Mouse (Mus musculus) heart, adult 2 months (tissue): ENCODE measurements around the gene Irgm2. TPM values are rescaled to one million over a fixed set of nuclear protein-coding genes. Genes with fewer than 3 reads are reported as not detected.

ENCODE experiments used
- DNase-seq, 2 experiments: peaks; one replicate each; pipeline ENCODE4 v3.0.0; 2021
- H3K27ac ChIP-seq: fragments of 200-600 bp; 2 replicates; pipeline ENCODE4 v1.8.1; 2022
- H3K27me3 ChIP-seq: fragments of 200-500 bp; 2 replicates; pipeline ENCODE4 v1.6.1; 2012; ENCODE audit warnings: mild to moderate bottlenecking, low read length, inconsistent platforms, mixed read lengths; ENCODE audit not compliant: control insufficient read depth, insufficient read depth
- H3K36me3 ChIP-seq: fragments of 200-500 bp; 2 replicates; pipeline ENCODE4 v1.6.1; 2012; ENCODE audit warnings: low read length, inconsistent platforms; ENCODE audit not compliant: control insufficient read depth, insufficient read depth
- H3K4me1 ChIP-seq: fragments of 200-500 bp; 2 replicates; pipeline ENCODE4 v1.6.1; 2011; ENCODE audit warnings: low read length; ENCODE audit not compliant: control insufficient read depth, insufficient read depth
- H3K4me3 ChIP-seq: fragments of 200-600 bp; 2 replicates; pipeline ENCODE4 v1.8.1; 2022
- H3K79me2 ChIP-seq: fragments of 200-500 bp; replicated peaks from 2 replicates; pipeline ENCODE4 v1.6.1; 2012; ENCODE audit warnings: mild to moderate bottlenecking, inconsistent platforms, low read length, moderate library complexity, mixed read lengths; ENCODE audit not compliant: control insufficient read depth, insufficient read depth
- H3K9ac ChIP-seq: fragments of 200-500 bp; 2 replicates; pipeline ENCODE4 v1.6.1; 2012; ENCODE audit warnings: low read depth, mild to moderate bottlenecking, control low read depth, inconsistent platforms, low read length, mixed read lengths
- CTCF ChIP-seq: fragments of 200-600 bp; IDR thresholded peaks from 2 replicates; pipeline ENCODE4 v1.8.1; 2022; ENCODE audit warnings: antibody characterized with exemption, mild to moderate bottlenecking, moderate library complexity
- EP300 ChIP-seq: fragments of 200-500 bp; IDR thresholded peaks from 2 replicates; pipeline ENCODE4 v1.6.1; 2011; ENCODE audit warnings: low read depth, low read length, control low read depth; ENCODE audit not compliant: insufficient read depth
- POLR2A ChIP-seq: fragments of 200-500 bp; IDR thresholded peaks from 2 replicates; pipeline ENCODE4 v1.6.1; 2011; ENCODE audit warnings: mild to moderate bottlenecking, low read depth, low read length, control low read depth; ENCODE audit not compliant: insufficient read depth
- WGBS: fragments of 180-500 bp; shearing (Covaris S2); methylation state at CpG from one replicate; pipeline ENCODE4 v1.1.7; 2018; 5-methylcytosine and 5-hydroxymethylcytosine counted together
- intact Hi-C: fragments of 180-260 bp; cut with DNase I; formaldehyde crosslinking; loops from one replicate; pipeline ENCODE4 v1.15.1; 2025
- polyA plus RNA-seq: library from polyadenylated mRNA; depleted of rRNA; stranded (reverse); fragments of >200 nt; gene quantifications from 2 replicates; pipeline ENCODE4 v1.2.3, GENCODE M21; 2012
- total RNA-seq, 2 experiments: library from RNA; stranded (reverse); gene quantifications; 2 replicates each; pipeline ENCODE4 v1.2.3; 2021

Irgm2 gene
- total and polyA plus RNA-seq, 3 experiments = 10.6 to 16.4 (median 11.9) TPM

DNA sequence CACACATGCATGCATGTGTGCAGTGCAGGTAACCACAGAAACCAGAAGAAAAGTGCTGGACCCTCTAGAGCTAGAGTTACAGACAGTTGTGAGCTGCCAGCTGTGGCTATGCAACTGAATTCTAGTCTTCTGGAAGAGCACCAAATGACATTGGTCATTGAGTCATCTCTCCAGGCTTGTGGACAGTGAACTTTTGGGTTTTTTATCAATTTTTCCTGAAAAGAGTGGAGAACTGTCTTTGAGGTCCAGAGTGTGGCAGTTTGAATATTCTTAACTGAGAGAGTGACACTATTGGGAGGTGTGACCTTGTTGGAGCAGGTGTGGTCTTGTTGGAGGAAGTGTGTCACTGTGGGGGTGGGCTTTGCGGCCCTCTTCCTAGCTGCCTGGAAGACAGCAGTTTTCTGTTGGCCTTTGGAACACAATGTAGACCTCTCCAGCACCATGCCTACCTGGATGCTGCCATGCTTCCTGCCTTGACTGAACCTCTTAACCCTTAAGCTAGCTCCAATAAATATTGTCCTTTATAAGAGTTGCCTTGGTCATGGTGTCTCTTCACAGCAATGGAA is 11.0 kb downstream of the Irgm2 start:
- H3K4me3 ChIP-seq = no peak overlapping the region
- no peak overlapping the region for H3K9ac ChIP-seq
- H3K27ac ChIP-seq = no peak overlapping the region
- DNase-seq = no peak
- no peaks in the 10 kb centered on the region for H3K27me3 ChIP-seq
- no peaks in the 10 kb centered on the region for H3K36me3 ChIP-seq
- no peaks in the 10 kb centered on the region for H3K79me2 ChIP-seq
- 85% methylated on average over 1 of the region's 1 CpGs for WGBS
- intact Hi-C loops = no loop called here
- TF ChIP-seq POLR2A = no peak
- TF ChIP-seq CTCF = no peak
- TF ChIP-seq EP300 = no peak
- peaks cover 4% of the 10 kb centered on the region for H3K4me1 ChIP-seq

- Histone ChIP-seq H3K36me3 (no peaks in the 10 kb centered on the region), H3K27ac (no peak overlapping the region), H3K79me2 (no peaks in the 10 kb centered on the region), H3K27me3 (no peaks in the 10 kb centered on the region), H3K4me1 (peaks cover 4% of the 10 kb centered on the region), H3K4me3 (no peak overlapping the region), H3K9ac (no peak overlapping the region)
- no peak for DNase-seq
- intact Hi-C loops = no loop called here
- whole genome bisulfite sequencing = 23% methylated on average over 9 of the region's 9 CpGs
- TF ChIP-seq EP300 = no peak
- TF ChIP-seq CTCF = no peak
- TF ChIP-seq POLR2A = no peak
These were observed 11.8 kb downstream of the Irgm2 start for GRCm38 (mm10) chr11:58211062-58211681.

- WGBS = 67% methylated on average over 2 of the region's 2 CpGs
These were observed 12.3 kb downstream of the Irgm2 start for GRCm38 (mm10) chr11:58211682-58212067.

GRCm38 (mm10) chr11:58213673-58214342 is 14.4 kb downstream of the Irgm2 start:
- TF ChIP-seq EP300 (no peak), POLR2A (no peak), CTCF (no peak)
- H3K79me2 ChIP-seq = no peaks in the 10 kb centered on the region
- peaks cover 7% of the 10 kb centered on the region for H3K4me1 ChIP-seq
- H3K4me3 ChIP-seq = no peak overlapping the region; the same call in 1 of the 2 replicates
- peak overlapping the region; percentile 95 for H3K27ac ChIP-seq
- intact Hi-C loops = loop anchor here (2.0 kb wide), 1 partner anchor 13 kb away; no protein-coding TSS in a partner anchor
- no peaks in the 10 kb centered on the region for H3K27me3 ChIP-seq
- WGBS = 67% methylated on average over 7 of the region's 7 CpGs
- H3K36me3 ChIP-seq = peaks cover 2% of the 10 kb centered on the region; the same call in 1 of the 2 replicates
- DNase-seq = no peak
- H3K9ac ChIP-seq = no peak overlapping the region

More at GRCm38 (mm10) chr11:58211682-58212067, 12.3 kb downstream of the Irgm2 start:
- Histone ChIP-seq H3K79me2 (no peaks in the 10 kb centered on the region), H3K4me3 (no peak overlapping the region), H3K27ac (no peak overlapping the region), H3K27me3 (no peaks in the 10 kb centered on the region), H3K4me1 (peaks cover 4% of the 10 kb centered on the region), H3K36me3 (no peaks in the 10 kb centered on the region), H3K9ac (no peak overlapping the region)
- DNase-seq = no peak
- intact Hi-C loops = no loop called here
- no peak for TF ChIP-seq POLR2A
- no peak for TF ChIP-seq CTCF
- TF ChIP-seq EP300 = no peak

DNA sequence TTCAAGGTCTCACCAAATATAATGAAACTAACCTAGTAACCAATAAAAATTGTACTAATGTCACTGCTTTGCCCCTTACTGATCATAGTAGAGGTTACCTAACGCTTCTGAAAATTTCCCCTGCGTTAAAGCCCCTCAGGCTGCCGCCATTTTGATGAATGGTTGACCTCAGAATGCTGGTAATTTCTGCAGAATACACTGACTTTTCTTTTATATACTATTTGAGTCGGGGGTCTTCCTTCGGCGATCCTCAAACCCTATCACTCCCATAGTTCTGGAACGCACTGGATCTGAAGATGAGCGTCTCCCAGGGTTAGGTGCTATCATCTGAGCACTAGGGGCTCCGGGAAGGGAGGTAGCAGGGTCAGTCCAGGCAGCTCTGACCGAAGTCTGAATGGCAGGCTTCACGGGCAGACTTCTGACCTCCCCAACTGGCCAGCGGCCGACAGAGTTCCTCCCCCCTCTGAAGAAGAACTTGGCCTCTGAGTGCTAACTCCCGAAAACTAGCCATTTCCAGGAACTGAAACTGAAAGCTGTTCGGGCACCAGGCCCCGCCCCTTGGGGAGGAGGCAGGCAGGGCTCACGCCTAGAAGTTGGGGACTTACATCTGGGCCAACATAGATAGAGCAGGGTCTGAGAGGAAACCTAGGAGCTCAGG is 15.1 kb downstream of the Irgm2 start:
- 18% methylated on average over 17 of the region's 17 CpGs for WGBS
- H3K27me3 ChIP-seq = no peaks in the 10 kb centered on the region
- no peaks in the 10 kb centered on the region for H3K79me2 ChIP-seq
- H3K4me1 ChIP-seq = peaks cover 7% of the 10 kb centered on the region
- H3K27ac ChIP-seq = peak overlapping the region; percentile 95
- peak overlapping the region; percentile 78 for H3K9ac ChIP-seq
- peak; percentile 92 to 94 for DNase-seq
- peaks cover 2% of the 10 kb centered on the region; the same call in 1 of the 2 replicates for H3K36me3 ChIP-seq
- peak overlapping the region; percentile 77 for H3K4me3 ChIP-seq
- TF ChIP-seq CTCF (no peak), POLR2A (peak; percentile 74), EP300 (0 out of 2 replicates have a peak, but pooled peaks have one; percentile 46)
- intact Hi-C loops = loop anchor here (2.0 kb wide), 1 partner anchor 14 kb away; no protein-coding TSS in a partner anchor
